Mouse (Mus musculus) cerebellum, adult 11 months (tissue): Measurements from ENCODE around the gene Btbd19.
A peak's percentile ranks its signal among the peaks of the same experiment; 100 is the strongest.

Source experiments
- DNase-seq: peaks from one replicate; pipeline ENCODE4 v3.0.0; 2022

The Btbd19 gene

GRCm38 (mm10) chr4:117125348-117125909, at the start of gene Btbd19:
TSS of gene Btbd19 (minus strand) at chr4:117125725.
- no peak for DNase-seq

GRCm38 (mm10) chr4:117169936-117170335, 44.4 kb upstream of the Btbd19 start:
- DNase-seq, result no peak

- no peak for DNase-seq
Measured at GRCm38 (mm10) chr4:117161183-117161582, 35.7 kb upstream of the Btbd19 start.

- no peak for DNase-seq
Measured at GRCm38 (mm10) chr4:117159666-117160065, 34.1 kb upstream of the Btbd19 start.

GRCm38 (mm10) chr4:117156372-117156771, 30.8 kb upstream of the Btbd19 start:
- no peak for DNase-seq

- peak; percentile 81 for DNase-seq
Measured at GRCm38 (mm10) chr4:117155792-117156355, 30.3 kb upstream of the Btbd19 start, which contains the start of gene Rps8. TSS of gene Rps8 (minus strand) at chr4:117156243.

- no peak for DNase-seq
Measured at GRCm38 (mm10) chr4:117155020-117155791, 29.7 kb upstream of the Btbd19 start.

GRCm38 (mm10) chr4:117152714-117153113, 27.2 kb upstream of the Btbd19 start:
- no peak for DNase-seq

- DNase-seq, result no peak
Measured at GRCm38 (mm10) chr4:117151416-117151815, 25.9 kb upstream of the Btbd19 start.

- DNase-seq, result no peak
Measured at GRCm38 (mm10) chr4:117150212-117150733, 24.7 kb upstream of the Btbd19 start.

- DNase-seq, result no peak
Measured at GRCm38 (mm10) chr4:117149291-117150211, 24.0 kb upstream of the Btbd19 start.

- DNase-seq, result no peak
Measured at GRCm38 (mm10) chr4:117148815-117149214, 23.3 kb upstream of the Btbd19 start.

- no peak for DNase-seq
Measured at GRCm38 (mm10) chr4:117148047-117148713, 22.7 kb upstream of the Btbd19 start.

- DNase-seq, result peak; percentile 76
Measured at GRCm38 (mm10) chr4:117146176-117146575, 20.7 kb upstream of the Btbd19 start.

- DNase-seq, result no peak
Measured at GRCm38 (mm10) chr4:117145248-117145647, 19.7 kb upstream of the Btbd19 start.

- no peak for DNase-seq
Measured at GRCm38 (mm10) chr4:117143023-117143422, 17.5 kb upstream of the Btbd19 start.

- DNase-seq, result no peak
Measured at GRCm38 (mm10) chr4:117140613-117141012, 15.1 kb upstream of the Btbd19 start.

- DNase-seq, result no peak
Measured at GRCm38 (mm10) chr4:117139217-117139612, 13.7 kb upstream of the Btbd19 start.

- no peak for DNase-seq
Measured at GRCm38 (mm10) chr4:117138295-117139216, 13.0 kb upstream of the Btbd19 start.

- DNase-seq, result no peak
Measured at GRCm38 (mm10) chr4:117136034-117136433, 10.5 kb upstream of the Btbd19 start.

- DNase-seq, result no peak
Measured at GRCm38 (mm10) chr4:117134601-117134995, 9.1 kb upstream of the Btbd19 start.
